Mouse (Mus musculus) T-helper 17 cell (primary cell): ENCODE measurements around the gene Iqcf1.

Source experiments
- in situ Hi-C, 2 experiments: fragments of 300-600 bp; cut with MboI, MseI; formaldehyde crosslinking; loops; 1 replicate in 1 of 2; 2 replicates in 1 of 2; pipeline ENCODE4 v1.15.1; 2025; ENCODE audit warnings: high pct_unique_total_duplicates in 2 of 2

The Iqcf1 gene

DNA sequence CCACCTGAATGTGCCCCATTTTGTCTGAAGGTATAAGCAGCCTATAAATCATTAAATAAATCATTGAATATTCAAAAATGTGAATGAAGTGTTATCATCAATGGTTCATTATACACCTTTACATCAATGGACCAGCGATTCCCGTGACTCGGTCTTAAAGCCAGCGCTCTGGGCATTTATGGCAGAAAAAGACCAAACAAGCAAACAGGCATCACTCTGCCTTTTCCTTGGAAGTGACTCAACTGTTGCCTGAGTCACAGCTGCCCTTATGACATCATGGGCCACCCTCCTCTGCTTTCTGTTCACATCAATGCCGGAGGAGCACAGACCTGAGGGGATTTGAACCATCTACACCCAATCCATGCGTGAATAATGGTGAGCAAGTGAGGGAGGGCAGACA is at the start of gene Iqcf1:
Iqcf1 (plus strand) TSS at position 301 of the 400 bp plus-strand sequence.
- in situ Hi-C loops, result loop anchor here in 1 of 2 experiments (10.0 kb wide), 1 partner anchor 1055 kb away; no protein-coding TSS in a partner anchor

DNA sequence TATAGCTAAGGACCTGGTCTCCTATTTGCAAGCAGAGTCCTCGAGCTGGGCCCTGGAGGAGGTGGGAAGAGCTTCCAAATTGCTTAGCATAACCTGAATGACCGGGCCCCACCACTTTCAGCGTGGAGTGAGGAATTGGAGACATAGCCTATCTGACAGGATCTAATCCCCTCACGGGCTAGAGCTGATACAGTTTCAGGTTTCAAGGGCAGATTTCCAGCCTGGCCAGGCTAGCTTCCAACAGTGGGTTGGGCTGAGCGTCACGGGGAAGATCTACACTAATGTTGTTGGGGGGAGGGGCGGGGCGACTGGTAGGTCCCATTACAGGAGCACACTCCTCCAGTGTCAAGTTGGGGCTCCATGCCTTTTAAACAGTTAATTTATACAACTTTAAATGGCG is 49.1 kb upstream of the Iqcf1 start:
- in situ Hi-C loops, result loop anchor here in 1 of 2 experiments (10.0 kb wide), 1 partner anchor 1104 kb away; the partner anchor contains the start of gene Rassf1

DNA sequence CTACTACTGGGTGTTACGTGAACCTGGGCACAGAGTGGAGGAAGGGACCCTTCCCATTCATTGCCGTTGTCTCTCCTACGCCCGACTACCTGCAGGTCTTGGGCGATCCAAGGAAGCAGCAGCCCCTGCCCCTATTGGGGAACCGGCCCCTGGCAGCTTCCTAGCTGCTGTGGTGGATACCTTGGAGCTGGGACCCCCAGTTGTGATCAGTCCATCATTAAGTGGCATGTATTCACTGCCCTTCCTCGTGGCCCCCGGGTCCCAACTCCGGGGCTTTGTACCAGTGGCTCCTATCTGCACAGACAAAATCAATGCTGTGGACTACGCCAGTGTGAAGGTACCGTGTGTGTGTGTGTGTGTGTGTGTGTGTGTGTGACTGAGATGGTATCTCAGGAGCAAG is 48.5 kb upstream of the Iqcf1 start:
- in situ Hi-C loops, result loop anchor here in 1 of 2 experiments (10.0 kb wide), 1 partner anchor 1104 kb away; the partner anchor contains the start of gene Rassf1

DNA sequence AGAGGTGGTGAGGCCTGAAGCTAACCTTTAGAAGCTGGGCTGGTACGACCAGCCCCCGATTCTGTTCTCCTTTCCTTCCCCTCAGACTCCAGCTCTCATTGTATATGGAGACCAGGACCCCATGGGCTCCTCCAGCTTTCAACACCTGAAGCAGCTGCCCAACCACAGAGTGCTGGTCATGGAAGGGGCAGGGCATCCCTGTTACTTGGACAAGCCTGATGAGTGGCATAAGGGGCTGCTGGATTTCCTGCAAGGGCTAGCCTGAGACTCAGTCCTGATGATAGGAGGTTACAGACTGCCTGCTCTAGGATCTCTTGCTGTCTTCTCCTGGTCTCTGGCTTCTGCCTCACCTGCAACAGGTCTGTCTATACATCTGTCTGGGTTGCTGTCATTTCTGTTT is 47.9 kb upstream of the Iqcf1 start:
- in situ Hi-C loops, result loop anchor here in 1 of 2 experiments (10.0 kb wide), 1 partner anchor 1103 kb away; the partner anchor contains the start of gene Rassf1

DNA sequence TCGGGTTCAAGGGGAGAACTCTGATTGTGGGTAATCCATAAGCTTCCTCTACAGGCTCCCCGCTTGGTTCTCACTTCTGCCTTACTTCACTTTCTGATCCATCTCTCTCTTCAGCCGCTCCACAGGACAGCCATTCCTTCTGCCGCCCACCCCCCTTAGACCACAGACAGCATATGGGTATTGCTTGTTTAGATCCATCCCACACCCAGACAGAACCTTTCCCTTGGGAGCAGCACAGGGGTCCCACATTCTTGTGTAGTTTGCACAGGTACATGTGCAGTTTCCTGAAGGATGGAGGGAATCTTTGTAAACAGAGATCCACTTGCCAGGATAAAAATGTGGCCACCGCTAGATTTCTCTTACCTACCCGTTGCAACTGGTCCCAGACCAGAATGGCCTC is 47.4 kb upstream of the Iqcf1 start:
- in situ Hi-C loops, result loop anchor here in 1 of 2 experiments (10.0 kb wide), 1 partner anchor 1102 kb away; the partner anchor contains the start of gene Rassf1

DNA sequence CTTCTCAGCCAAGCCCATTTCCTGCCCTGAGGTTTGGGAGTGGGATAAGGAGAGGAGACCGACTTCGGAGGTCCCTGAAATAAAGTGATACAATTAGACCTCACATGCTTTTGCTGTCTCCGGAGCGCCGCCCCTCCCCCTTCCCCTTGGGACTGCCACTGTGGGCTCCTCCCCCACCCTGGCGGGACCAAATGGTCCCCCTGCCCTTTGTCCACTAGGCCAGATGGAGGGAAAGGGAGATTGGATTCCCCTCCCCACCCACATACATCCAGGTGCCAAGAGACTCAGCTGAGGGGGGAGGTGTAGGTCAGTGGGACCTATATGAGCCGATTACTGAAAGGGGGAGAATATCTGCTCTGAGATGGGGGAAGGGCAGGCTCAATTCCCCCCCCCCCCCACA is 46.9 kb upstream of the Iqcf1 start:
- in situ Hi-C loops, result loop anchor here in 1 of 2 experiments (10.0 kb wide), 1 partner anchor 1102 kb away; the partner anchor contains the start of gene Rassf1

DNA sequence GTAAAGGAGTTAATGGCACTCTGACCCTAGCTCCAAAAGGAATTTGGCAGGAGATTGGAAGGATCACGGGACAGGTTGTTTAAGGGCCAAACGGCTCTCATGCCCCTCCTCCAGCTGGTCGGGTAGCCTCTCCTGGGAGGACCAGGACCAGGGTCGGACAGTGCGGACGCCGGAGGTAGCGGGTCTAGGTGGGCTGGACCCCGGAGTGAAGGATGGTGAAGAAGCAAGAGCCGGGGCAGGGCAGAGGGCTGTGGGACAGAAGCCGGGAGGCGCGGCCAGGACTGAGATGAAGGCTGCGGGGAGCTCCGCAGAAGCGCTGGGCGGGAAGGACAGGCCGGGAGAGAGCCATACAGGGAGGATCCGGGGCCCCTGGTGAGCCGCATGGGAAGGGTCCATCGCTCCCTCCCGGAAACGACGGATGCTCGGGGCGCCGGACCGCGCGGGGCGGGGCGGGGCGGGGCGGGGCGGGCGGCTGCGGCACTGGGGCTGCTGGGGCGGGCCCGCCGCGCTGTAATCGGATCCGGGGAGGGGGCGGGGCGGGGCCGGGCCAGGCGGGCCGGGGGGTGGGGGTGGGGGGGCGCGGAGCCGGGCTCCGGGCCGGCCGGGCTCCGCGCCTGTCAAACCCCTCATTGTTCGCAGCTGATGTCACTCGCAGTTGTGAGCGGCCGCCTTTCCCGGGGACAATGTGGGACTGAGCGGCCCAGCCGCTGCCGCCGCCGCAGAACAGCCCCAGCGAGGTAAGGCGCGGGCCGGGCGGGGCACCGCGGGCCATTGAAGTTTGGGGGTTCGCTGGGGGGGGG is 46.3 kb upstream of the Iqcf1 start, which contains the start of gene Pcbp4:
Pcbp4 (plus strand) TSS at position 21 of the 800 bp plus-strand sequence.
- in situ Hi-C loops, result loop anchor here in 1 of 2 experiments (10.0 kb wide), 1 partner anchor 1101 kb away; the partner anchor contains the start of gene Rassf1

DNA sequence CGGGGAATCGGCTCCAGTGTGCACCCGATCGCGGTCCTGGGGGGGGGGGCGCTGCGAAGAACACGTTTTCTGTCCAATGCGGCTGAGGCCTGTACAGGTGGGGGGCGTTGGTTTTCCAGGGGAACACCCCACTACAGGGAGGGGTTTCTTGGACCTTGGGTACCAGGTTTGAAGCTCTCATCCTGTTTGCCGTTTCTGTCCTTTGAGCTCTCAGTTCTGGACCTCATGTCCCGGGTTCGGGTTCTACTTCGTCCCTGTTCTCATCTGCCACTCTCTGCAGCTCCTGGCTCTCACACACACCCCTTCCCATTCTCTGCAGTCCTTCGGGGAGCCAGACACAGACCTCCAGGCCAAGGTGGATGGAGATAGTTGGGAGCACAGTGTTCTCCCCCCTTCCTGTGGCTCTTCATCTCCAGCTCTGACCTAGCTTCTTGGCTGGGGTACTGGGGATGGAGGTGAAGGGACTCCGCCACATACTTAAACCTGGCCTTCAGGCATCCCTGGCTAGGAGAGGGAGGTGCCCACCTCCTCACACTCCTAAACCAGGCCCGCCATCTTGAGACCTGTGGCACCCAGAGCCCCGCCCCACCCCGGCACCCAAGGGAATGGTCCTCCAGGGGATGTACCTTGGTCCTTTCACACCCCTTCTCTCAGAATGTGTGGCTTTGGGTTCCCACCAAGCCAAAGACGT is 45.6 kb upstream of the Iqcf1 start:
- in situ Hi-C loops, result loop anchor here in 1 of 2 experiments (10.0 kb wide), 1 partner anchor 1101 kb away; the partner anchor contains the start of gene Rassf1

DNA sequence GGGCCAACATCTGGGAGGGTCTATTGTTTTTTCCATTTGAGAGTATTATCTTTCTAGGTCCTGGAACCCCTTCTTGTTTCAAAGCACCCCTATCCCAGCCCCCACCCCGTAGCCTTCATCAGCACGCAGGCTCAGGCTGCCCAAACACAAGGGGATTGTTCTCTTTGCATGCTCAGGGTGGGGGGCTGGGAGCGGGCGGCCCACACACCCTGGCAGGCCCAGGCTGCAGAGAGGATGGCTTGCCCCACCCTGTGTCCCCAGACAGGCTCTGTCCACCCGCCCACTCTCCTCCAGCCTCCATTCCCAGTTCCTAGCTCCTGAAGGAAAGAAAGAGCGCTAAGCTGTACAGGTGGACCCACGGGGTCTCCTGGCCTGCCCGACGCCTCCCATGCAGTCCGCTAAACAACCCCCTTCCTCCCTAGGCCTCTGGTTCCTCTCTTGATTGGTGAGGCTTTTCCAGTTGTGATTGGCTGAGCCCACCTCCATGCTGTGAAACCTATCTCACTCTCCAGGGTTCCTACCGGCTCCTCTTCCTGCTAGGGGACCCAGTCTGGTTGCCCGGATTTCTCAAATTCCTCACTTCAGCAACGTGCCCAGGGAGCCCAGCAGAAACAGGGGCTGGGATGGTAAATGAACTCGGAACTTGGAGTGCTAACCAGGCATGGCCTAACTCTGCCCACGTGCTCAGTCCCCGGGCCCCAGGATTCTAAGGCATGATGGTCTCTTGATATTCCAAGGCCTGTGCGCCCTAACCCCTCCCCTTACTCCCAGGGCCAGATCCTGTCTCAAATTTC is 44.7 kb upstream of the Iqcf1 start:
- in situ Hi-C loops, result loop anchor here in 1 of 2 experiments (10.0 kb wide), 1 partner anchor 1100 kb away; the partner anchor contains the start of gene Rassf1

DNA sequence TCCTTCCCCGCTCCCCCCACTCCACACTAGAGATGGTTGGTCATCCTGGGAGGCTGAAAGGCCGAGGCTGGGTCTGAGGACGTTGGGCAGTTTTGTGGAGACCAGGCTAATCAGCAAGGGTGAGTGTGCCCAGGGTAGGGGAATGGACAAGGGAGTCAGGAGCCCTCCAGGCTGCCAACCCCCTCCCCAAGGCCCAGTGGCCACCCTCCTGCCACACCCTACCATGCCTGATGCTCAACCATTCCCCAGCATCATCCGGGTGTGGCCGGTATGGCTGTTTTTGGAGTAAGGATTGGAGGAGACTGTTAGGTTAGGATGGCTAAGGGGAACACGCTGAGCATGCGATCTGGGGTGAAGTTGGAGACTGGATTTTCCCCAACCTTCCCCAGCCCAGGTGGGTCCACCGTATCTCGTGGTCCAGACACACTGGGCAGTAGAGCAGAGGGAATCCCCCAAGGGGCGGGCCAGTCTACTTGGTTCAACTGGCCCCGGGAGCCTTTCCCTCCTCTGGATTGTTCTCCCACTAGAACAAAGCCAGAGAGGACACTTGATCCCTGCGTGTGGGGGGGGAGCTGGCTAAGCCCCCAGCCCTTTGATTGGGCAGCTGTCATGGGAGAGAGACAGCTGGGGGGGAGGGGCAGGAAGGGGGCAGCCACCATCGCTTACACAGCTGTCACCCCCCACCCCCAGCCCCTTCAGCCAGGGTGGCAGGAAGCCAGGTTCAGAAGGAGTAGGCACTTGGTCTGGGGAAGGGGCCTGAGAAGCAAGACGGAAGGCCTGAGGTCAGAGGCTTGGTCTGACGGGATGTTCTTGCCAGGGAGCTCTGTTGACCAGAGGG is 43.2 kb upstream of the Iqcf1 start:
- in situ Hi-C loops, result loop anchor here in 1 of 2 experiments (10.0 kb wide), 1 partner anchor 1098 kb away; the partner anchor contains the start of gene Rassf1

DNA sequence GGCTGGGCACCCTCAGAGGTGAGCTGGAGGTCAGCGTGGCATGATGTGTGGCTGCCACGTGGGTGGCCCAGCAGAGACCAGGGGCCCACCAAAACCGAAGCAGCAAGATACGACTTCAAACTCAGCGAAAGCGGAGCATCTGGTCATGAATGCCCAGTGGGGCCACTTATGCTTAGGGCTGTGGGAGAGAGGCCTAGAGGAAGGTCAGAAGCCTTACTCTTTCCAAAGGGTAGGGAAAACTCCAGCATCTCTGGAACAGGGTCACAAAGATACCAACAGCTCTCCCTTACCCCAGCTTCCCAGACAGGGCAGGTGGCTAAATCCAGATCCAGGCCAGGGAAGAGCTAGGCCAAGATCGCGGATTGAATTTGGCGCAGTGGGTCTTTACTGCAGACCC is 42.6 kb upstream of the Iqcf1 start:
- in situ Hi-C loops, result loop anchor here in 1 of 2 experiments (10.0 kb wide), 1 partner anchor 1098 kb away; the partner anchor contains the start of gene Rassf1

DNA sequence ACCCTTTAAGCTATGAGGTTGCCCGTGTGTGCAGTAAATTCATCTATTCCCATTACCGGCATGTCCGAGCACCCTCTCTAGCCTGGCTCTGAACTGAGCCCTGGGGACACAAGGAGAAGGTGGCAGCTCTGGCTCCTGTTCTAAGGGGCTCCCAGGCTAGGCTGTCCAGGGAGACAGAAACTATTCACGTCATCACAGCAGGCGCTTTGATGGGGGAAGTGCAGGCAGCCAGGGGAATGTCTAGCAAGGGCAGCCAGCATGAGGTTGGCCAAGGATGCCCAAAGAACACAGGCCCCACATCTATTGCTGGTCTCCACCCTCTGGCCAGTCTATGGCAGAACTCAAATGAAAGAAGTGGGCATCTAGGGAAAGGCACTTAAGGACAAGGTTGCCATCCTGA is 41.8 kb upstream of the Iqcf1 start:
- in situ Hi-C loops, result loop anchor here in 1 of 2 experiments (10.0 kb wide), 1 partner anchor 1097 kb away; the partner anchor contains the start of gene Rassf1

DNA sequence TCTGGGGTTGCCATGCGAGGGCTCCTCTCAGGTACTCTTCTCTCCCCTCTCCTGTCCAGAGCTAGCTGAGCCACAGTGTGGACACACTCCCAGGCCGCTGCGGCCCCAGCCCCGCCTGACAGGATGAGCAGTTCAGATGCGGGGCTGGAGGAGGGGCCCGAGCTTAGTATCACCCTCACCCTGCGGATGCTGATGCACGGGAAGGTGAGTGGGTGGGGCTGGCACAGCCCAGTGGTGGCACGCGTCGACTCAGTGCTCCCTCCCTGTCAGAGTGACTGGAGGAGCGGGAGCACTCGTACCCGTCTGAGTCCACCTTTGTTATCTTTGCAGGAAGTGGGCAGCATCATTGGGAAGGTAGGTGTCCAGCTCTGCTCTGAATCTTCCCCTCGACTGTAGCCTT is 39.8 kb upstream of the Iqcf1 start:
- in situ Hi-C loops, result loop anchor here in 1 of 2 experiments (10.0 kb wide), 1 partner anchor 1095 kb away; the partner anchor contains the start of gene Rassf1

DNA sequence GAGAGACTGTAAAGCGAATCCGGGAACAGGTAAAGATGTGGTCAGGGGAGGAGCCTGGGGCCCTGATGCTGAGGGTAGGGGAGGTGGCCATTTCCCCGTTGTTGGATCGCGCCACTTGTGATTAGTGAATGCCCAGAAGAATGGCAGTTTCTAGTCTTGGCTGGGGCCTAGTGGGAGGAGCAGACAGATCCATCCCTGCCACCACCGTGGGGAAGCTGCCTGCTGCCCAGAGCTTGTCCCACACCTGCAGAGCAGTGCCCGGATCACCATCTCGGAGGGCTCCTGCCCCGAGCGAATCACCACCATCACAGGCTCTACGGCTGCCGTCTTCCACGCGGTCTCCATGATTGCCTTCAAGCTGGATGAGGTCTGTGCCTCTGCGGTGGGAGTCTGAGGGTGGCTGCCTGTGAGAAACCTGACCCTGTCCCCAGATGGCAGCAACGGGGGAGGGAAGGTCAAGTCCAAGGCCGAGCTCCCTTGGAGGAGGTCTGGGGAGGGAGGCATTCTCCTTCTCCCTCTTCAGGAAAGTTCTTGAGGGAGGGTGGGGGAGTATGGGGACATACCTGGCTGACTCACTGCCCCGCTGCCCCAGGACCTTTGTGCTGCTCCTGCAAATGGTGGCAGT is 39.3 kb upstream of the Iqcf1 start:
- in situ Hi-C loops, result no loop called here

DNA sequence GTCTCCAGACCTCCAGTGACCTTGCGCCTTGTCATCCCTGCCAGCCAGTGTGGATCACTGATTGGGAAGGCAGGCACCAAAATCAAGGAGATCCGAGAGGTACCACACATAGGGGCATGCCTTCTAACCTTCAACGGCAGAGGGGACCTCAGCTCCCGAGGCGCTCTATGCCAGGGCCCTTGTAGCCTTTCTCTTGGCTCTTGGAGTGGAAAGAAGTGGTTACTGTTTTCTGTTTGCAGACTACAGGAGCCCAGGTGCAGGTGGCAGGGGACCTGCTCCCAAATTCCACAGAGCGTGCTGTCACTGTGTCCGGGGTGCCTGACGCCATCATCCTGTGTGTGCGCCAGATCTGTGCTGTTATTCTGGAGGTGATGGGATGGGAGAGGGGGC is 38.7 kb upstream of the Iqcf1 start:
- in situ Hi-C loops, result no loop called here

DNA sequence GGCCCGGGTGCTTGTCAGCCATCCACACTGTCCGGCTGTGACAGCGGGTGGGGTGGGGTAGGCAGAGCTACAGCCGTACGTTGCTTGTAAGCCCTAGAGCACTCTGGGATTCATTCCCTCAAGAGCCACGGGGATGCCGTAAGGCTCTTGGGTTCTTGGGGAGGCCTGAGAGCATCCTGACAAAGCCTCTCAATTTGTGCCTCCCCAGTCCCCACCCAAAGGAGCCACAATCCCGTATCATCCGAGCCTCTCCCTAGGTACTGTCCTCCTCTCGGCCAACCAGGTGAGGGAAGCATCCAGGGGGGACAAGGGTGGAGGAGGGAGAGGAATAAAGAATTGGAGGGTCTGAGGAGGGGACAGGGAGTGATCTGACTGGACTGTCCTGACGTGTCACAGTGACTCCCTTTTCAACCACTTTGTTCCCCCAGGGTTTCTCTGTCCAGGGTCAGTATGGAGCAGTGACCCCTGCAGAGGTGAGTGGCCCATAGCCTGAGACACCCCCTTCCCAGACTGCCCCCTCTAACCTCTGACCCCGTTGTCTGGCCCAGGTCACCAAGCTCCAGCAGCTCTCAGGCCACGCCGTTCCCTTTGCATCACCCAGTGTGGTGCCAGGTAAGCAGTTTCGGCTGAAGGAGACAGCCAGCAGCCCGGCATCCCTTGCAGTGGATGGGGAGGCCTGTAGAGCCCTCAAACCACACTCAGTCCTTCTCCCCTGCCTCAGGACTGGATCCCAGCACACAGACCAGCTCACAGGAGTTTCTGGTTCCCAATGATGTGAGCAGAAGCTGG is 37.9 kb upstream of the Iqcf1 start:
- in situ Hi-C loops, result no loop called here

DNA sequence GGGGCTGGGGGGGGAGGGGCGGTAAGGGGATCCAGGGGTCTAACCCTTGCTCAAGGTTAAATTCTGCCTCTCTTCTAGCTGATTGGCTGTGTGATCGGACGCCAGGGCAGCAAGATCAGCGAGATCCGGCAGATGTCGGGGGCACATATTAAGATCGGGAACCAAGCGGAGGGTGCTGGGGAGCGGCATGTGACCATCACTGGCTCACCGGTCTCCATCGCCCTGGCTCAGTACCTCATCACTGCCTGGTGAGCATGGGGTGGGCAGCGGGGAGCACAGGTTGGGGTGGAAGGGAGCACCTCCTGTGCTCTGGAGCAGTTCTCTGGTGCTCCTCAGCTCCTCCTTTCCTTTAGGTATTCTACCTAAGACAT is 37.4 kb upstream of the Iqcf1 start:
- in situ Hi-C loops, result no loop called here
